Mouse (Mus musculus): ENCODE data around the gene Ubald1. TPM values are rescaled to one million over a fixed set of nuclear protein-coding genes. Genes with fewer than 3 reads are reported as not detected.

Ubald1 gene
- polyA plus RNA-seq, 1 experiment from 2014 or later = 58.7 TPM

GRCm38 (mm10) chr16:4827639-4828038 is 52.5 kb downstream of the Ubald1 start:
- Histone ChIP-seq H3K27me3 (replicated peaks) (no peaks in the 10 kb centered on the region), H3K36me3 (replicated peaks) (no peaks in the 10 kb centered on the region), H3K27ac (no peak overlapping the region), H3K4me3 (no peak overlapping the region), H3K9me3 (no peaks in the 10 kb centered on the region), H3K9ac (no peak overlapping the region), H3K4me1 (no peaks in the 10 kb centered on the region), H3K4me2 (no peak overlapping the region)
- ATAC-seq (replicated peaks) = no peak
- 92% methylated on average over 5 of the region's 5 CpGs for WGBS

Other genes with a start within 250 kb of the Ubald1 start
- gene Vasn, start 240.4 kb downstream of the Ubald1 start, polyA plus RNA-seq (2015; fragmentation: Nextera tagmentation; extraction: Ambion mirVana) = 5.2 and 5.8 TPM in 2 replicates
- 62.1 and 65.5 TPM in 2 replicates for gene Dnaja3, start 240.3 kb downstream of the Ubald1 start, polyA plus RNA-seq (2015; fragmentation: Nextera tagmentation; extraction: Ambion mirVana)
- 32.1 and 33.2 TPM in 2 replicates for gene Coro7, start 200.5 kb downstream of the Ubald1 start, polyA plus RNA-seq (2015; fragmentation: Nextera tagmentation; extraction: Ambion mirVana)
- gene Nmral1, start 161.0 kb downstream of the Ubald1 start, polyA plus RNA-seq (2015; fragmentation: Nextera tagmentation; extraction: Ambion mirVana) = 78.3 and 79.6 TPM in 2 replicates
- gene Hmox2, start 154.0 kb downstream of the Ubald1 start, polyA plus RNA-seq (2015; fragmentation: Nextera tagmentation; extraction: Ambion mirVana) = 101 and 103 TPM in 2 replicates
- gene Cdip1, start 90.0 kb downstream of the Ubald1 start, polyA plus RNA-seq (2015; fragmentation: Nextera tagmentation; extraction: Ambion mirVana) = 130 and 132 TPM in 2 replicates
- 0.19 and 0.52 TPM in 2 replicates for gene 4930562C15Rik, start 44.9 kb downstream of the Ubald1 start, polyA plus RNA-seq (2015; fragmentation: Nextera tagmentation; extraction: Ambion mirVana)
- 124 and 131 TPM in 2 replicates for gene Mgrn1, start 5.9 kb upstream of the Ubald1 start, polyA plus RNA-seq (2015; fragmentation: Nextera tagmentation; extraction: Ambion mirVana)
- gene Nudt16l1, start 58.4 kb upstream of the Ubald1 start, polyA plus RNA-seq (2015; fragmentation: Nextera tagmentation; extraction: Ambion mirVana) = 123 and 132 TPM in 2 replicates
- gene Anks3, start 83.9 kb upstream of the Ubald1 start, polyA plus RNA-seq (2015; fragmentation: Nextera tagmentation; extraction: Ambion mirVana) = 80.0 and 86.3 TPM in 2 replicates
- gene Sept12, start 117.5 kb upstream of the Ubald1 start, polyA plus RNA-seq (2015; fragmentation: Nextera tagmentation; extraction: Ambion mirVana) = not detected in 2 replicates
- 1.6 and 2.0 TPM in 2 replicates for gene Smim22, start 127.0 kb upstream of the Ubald1 start, polyA plus RNA-seq (2015; fragmentation: Nextera tagmentation; extraction: Ambion mirVana)
- gene Rogdi, start 133.2 kb upstream of the Ubald1 start, polyA plus RNA-seq (2015; fragmentation: Nextera tagmentation; extraction: Ambion mirVana) = 157 TPM in 2 replicates
- 201 and 207 TPM in 2 replicates for gene Glyr1, start 169.5 kb upstream of the Ubald1 start, polyA plus RNA-seq (2015; fragmentation: Nextera tagmentation; extraction: Ambion mirVana)
- 15.1 and 16.0 TPM in 2 replicates for gene Ubn1, start 169.7 kb upstream of the Ubald1 start, polyA plus RNA-seq (2015; fragmentation: Nextera tagmentation; extraction: Ambion mirVana)

Data from midbrain, embryonic 15.5 days (tissue).